Mouse (Mus musculus) liver, postnatal 0 days (tissue): ENCODE data around the gene Gsdmc4. TPM values are rescaled to one million over a fixed set of nuclear protein-coding genes. Genes with fewer than 3 reads are reported as not detected.
"Not testable (repeated sequence)": the region's sequence is repeated elsewhere in the genome, so short reads cannot be mapped to it uniquely, and the experiment has no call there.

Experiments
- ATAC-seq: fragments of 200-750 bp; cut with Nextera tagmentation; 2 replicates; pipeline ENCODE4 v1.8.0; 2017; ENCODE audit warnings: mild to moderate bottlenecking, moderate library complexity
- DNase-seq: peaks from one replicate; pipeline ENCODE4 v3.0.0-alpha.2; 2016
- H3K27ac ChIP-seq: fragments of 300-500 bp; sonication (generic); 2 replicates; pipeline ENCODE4 v1.5.1; 2014; ENCODE audit warnings: antibody characterized with exemption, moderate library complexity, mild to moderate bottlenecking, low read depth
- H3K27me3 ChIP-seq: fragments of 300-500 bp; sonication (generic); 2 replicates; pipeline ENCODE4 v1.6.1; 2014; ENCODE audit warnings: low read length, control low read depth, mixed read lengths; ENCODE audit not compliant: insufficient read depth
- H3K36me3 ChIP-seq: fragments of 300-500 bp; sonication (generic); replicated peaks from 2 replicates; pipeline ENCODE4 v1.6.1; 2014; ENCODE audit warnings: mild to moderate bottlenecking, control low read depth, low read length, moderate library complexity, mixed read lengths; ENCODE audit not compliant: insufficient read depth
- H3K4me1 ChIP-seq: fragments of 300-500 bp; sonication (generic); 2 replicates; pipeline ENCODE4 v1.6.1; 2014; ENCODE audit warnings: antibody characterized with exemption, mild to moderate bottlenecking, control low read depth; ENCODE audit not compliant: insufficient read depth
- H3K4me2 ChIP-seq: fragments of 300-500 bp; sonication (generic); 2 replicates; pipeline ENCODE4 v1.6.1; 2014; ENCODE audit warnings: low read depth, mild to moderate bottlenecking, low read length, moderate library complexity, mixed read lengths
- H3K4me3 ChIP-seq: fragments of 300-500 bp; sonication (generic); 2 replicates; pipeline ENCODE4 v1.5.1; 2014; ENCODE audit warnings: low read depth, low read length
- H3K9ac ChIP-seq: fragments of 300-500 bp; sonication (generic); replicated peaks from 2 replicates; pipeline ENCODE4 v1.6.1; 2014; ENCODE audit warnings: mild to moderate bottlenecking, moderate library complexity
- H3K9me3 ChIP-seq: fragments of 300-500 bp; sonication (generic); 2 replicates; pipeline ENCODE4 v1.6.1; 2016; ENCODE audit warnings: mild to moderate bottlenecking, control low read depth, low read length, mixed read lengths
- CTCF ChIP-seq: sonication (generic); IDR thresholded peaks from 2 replicates; pipeline ENCODE4 v1.5.1; 2016; ENCODE audit warnings: antibody characterized with exemption, low read depth
- EP300 ChIP-seq: IDR thresholded peaks from 2 replicates; pipeline ENCODE4 v1.6.1; 2016; ENCODE audit warnings: antibody characterized with exemption, low read depth, mild to moderate bottlenecking
- WGBS: fragments of 180-500 bp; shearing (Covaris S2); extraction: QIAGEN DNeasy Blood & Tissue Kit; methylation state at CpG from one replicate; pipeline ENCODE4 v1.1.7; 2014; ENCODE audit not compliant: insufficient replicate concordance; 5-methylcytosine and 5-hydroxymethylcytosine counted together
- polyA plus RNA-seq: library from polyadenylated mRNA; unstranded; fragments of >200 nt; fragmentation: Nextera tagmentation; extraction: Ambion mirVana; gene quantifications from 2 replicates; pipeline ENCODE4 v1.2.1, GENCODE M21; 2015

Gsdmc4 gene
- polyA plus RNA-seq, 1 experiment from 2014 or later: not detected

GRCm38 (mm10) chr15:63930107-63931041, 18.3 kb upstream of the Gsdmc4 start:
- DNase-seq: no peak

GRCm38 (mm10) chr15:63926201-63926600, 14.1 kb upstream of the Gsdmc4 start:
- no peak overlapping the region for H3K27ac ChIP-seq
- H3K4me3 ChIP-seq: no peak overlapping the region
- no peak overlapping the region for H3K9ac ChIP-seq
- no peak for ATAC-seq
- no peak for DNase-seq
- TF ChIP-seq EP300 (no peak), CTCF (no peak)
- H3K4me1 ChIP-seq: no peaks in the 10 kb centered on the region
- H3K9me3 ChIP-seq: no peaks in the 10 kb centered on the region
- peaks cover 19% of the 10 kb centered on the region for H3K36me3 ChIP-seq
- H3K4me2 ChIP-seq: no peak overlapping the region
- no peaks in the 10 kb centered on the region for H3K27me3 ChIP-seq
- 74% methylated on average over 3 of the region's 3 CpGs for WGBS

More at GRCm38 (mm10) chr15:63930107-63931041, 18.3 kb upstream of the Gsdmc4 start:
- H3K9me3 ChIP-seq: no peaks in the 10 kb centered on the region
- no peak for ATAC-seq
- H3K9ac ChIP-seq: no peak overlapping the region
- 76% methylated on average over 18 of the region's 18 CpGs for WGBS
- H3K27ac ChIP-seq: no peak overlapping the region
- H3K36me3 ChIP-seq: peaks cover 52% of the 10 kb centered on the region
- no peak for TF ChIP-seq EP300
- TF ChIP-seq CTCF: no peak
- no peak overlapping the region for H3K4me3 ChIP-seq
- no peaks in the 10 kb centered on the region for H3K27me3 ChIP-seq
- H3K4me1 ChIP-seq: no peaks in the 10 kb centered on the region
- no peak overlapping the region for H3K4me2 ChIP-seq

GRCm38 (mm10) chr15:63924484-63924883, 12.4 kb upstream of the Gsdmc4 start:
- Histone ChIP-seq H3K4me1 (no peaks in the 10 kb centered on the region), H3K9ac (no peak overlapping the region), H3K4me3 (no peak overlapping the region), H3K27me3 (no peaks in the 10 kb centered on the region), H3K36me3 (peaks cover 7% of the 10 kb centered on the region), H3K4me2 (no peak overlapping the region), H3K27ac (no peak overlapping the region), H3K9me3 (no peaks in the 10 kb centered on the region)
- WGBS: 79% methylated on average over 1 of the region's 1 CpGs
- TF ChIP-seq EP300: no peak
- 0 out of 2 replicates have a peak, but pooled peaks have one; percentile 3 for TF ChIP-seq CTCF
- ATAC-seq (no peak), DNase-seq (peak; percentile 16)

GRCm38 (mm10) chr15:63921618-63922017, 9.5 kb upstream of the Gsdmc4 start:
- H3K4me2 ChIP-seq, H3K27me3 ChIP-seq, H3K36me3 ChIP-seq, H3K4me3 ChIP-seq, H3K9me3 ChIP-seq, H3K4me1 ChIP-seq, H3K9ac ChIP-seq, ATAC-seq, DNase-seq, H3K27ac ChIP-seq: not testable (repeated sequence)
- WGBS: 48% methylated on average over 2 of the region's 5 CpGs

- H3K4me1 ChIP-seq, H3K9ac ChIP-seq, H3K36me3 ChIP-seq, ATAC-seq, H3K9me3 ChIP-seq, H3K4me2 ChIP-seq, DNase-seq, H3K4me3 ChIP-seq, H3K27me3 ChIP-seq, H3K27ac ChIP-seq: not testable (repeated sequence)
- 74% methylated on average over 1 of the region's 2 CpGs for WGBS
Measured at GRCm38 (mm10) chr15:63919728-63920127, 7.6 kb upstream of the Gsdmc4 start.

GRCm38 (mm10) chr15:63916584-63916983, 4.5 kb upstream of the Gsdmc4 start:
- H3K4me2 ChIP-seq, H3K9ac ChIP-seq, H3K27ac ChIP-seq, H3K4me1 ChIP-seq, H3K9me3 ChIP-seq, ATAC-seq, DNase-seq, H3K27me3 ChIP-seq, H3K36me3 ChIP-seq, H3K4me3 ChIP-seq: not testable (repeated sequence)
- WGBS: 59% methylated on average over 3 of the region's 4 CpGs

- H3K9ac ChIP-seq, H3K36me3 ChIP-seq, H3K9me3 ChIP-seq, DNase-seq, ATAC-seq, H3K4me1 ChIP-seq, H3K4me3 ChIP-seq, H3K27ac ChIP-seq, H3K4me2 ChIP-seq, H3K27me3 ChIP-seq: not testable (repeated sequence)
Measured at GRCm38 (mm10) chr15:63909896-63910295, 2.2 kb downstream of the Gsdmc4 start.
